ENCODE assay signal across 11 mouse cellular contexts in genomic region chr2:115857123-115858080, GRCm38 (mm10).
A peak's percentile ranks its signal among the peaks of the same experiment; 100 is the strongest.
DNase-seq lines count a peak whose midpoint lies in the region; ATAC-seq and TF ChIP-seq lines count a peak whose summit lies in the region.
"Had no signal": no experiment of that assay in that cellular context is flagged by ENCODE, and none has a peak within 500 bp of the region (broad histone marks: within the 10 kb centered on the region; RNA-seq: fewer than 3 reads in every experiment).

No protein-coding gene starts in this region.

- H3K4me2 ChIP-seq in heart, embryonic 16.5 days (ENCODE audit: low read depth, low read length) = no peak overlapping the region
- peak overlapping the region; percentile 31 for H3K4me2 ChIP-seq in forebrain, embryonic 16.5 days (ENCODE audit: low read length)
- no peak overlapping the region for H3K4me2 ChIP-seq in midbrain, postnatal 0 days (ENCODE audit: low read depth, low read length, poor library complexity, severe bottlenecking)

- peak overlapping the region; percentile 27 for H3K27ac ChIP-seq in heart, embryonic 16.5 days (ENCODE audit: low read length)
- peak overlapping the region; percentile 84 for H3K27ac ChIP-seq in forebrain, embryonic 16.5 days (ENCODE audit: low read length)
- H3K27ac ChIP-seq in midbrain, postnatal 0 days (ENCODE audit: low read depth, low read length) = peak overlapping the region; percentile 52; the same call in 1 of the 2 replicates

- intact Hi-C loops in heart, postnatal 25 days (cut with DNase I) = loop anchor here (2.0 kb wide), 1 partner anchor 341 kb away; no protein-coding TSS in a partner anchor

- peaks cover 23% of the 10 kb centered on the region for H3K4me1 ChIP-seq in heart, embryonic 16.5 days (ENCODE audit: control insufficient read depth, insufficient read depth, low read length)
- peaks cover 60% of the 10 kb centered on the region for H3K4me1 ChIP-seq in forebrain, embryonic 16.5 days (replicated peaks; ENCODE audit: control insufficient read depth, insufficient read depth, low read length)
- H3K4me1 ChIP-seq in midbrain, postnatal 0 days (ENCODE audit: insufficient read depth, low read length) = peaks cover 2% of the 10 kb centered on the region; the same call in 1 of the 2 replicates

- DNase-seq in heart, postnatal 25 days (ENCODE audit: low spot score) = no peak
- DNase-seq in brain, embryonic 18.5 days (ENCODE audit: low read depth, low spot score) = peak; percentile 34
- no peak for DNase-seq in midbrain, postnatal 0 days (ENCODE audit: low spot score)
- no peak for DNase-seq in spleen, postnatal 36 days (ENCODE audit: low spot score in 2 of 2)
- no peak for DNase-seq in thymus, postnatal 25 days
- DNase-seq: adrenal gland, adult 8-10 months; gastrocnemius, postnatal 25 days had no signal

- WGBS in heart, embryonic 16.5 days = 50% methylated on average over 11 of the region's 11 CpGs
- under 1% methylated on average over 11 of the region's 11 CpGs for WGBS in forebrain, embryonic 16.5 days
- WGBS in midbrain, postnatal 0 days = 20% methylated on average over 11 of the region's 11 CpGs

- no peak overlapping the region for H3K9ac ChIP-seq in heart, embryonic 16.5 days (ENCODE audit: low read length)
- H3K9ac ChIP-seq in forebrain, embryonic 16.5 days (replicated peaks; ENCODE audit: low read depth, low read length) = peak overlapping the region; percentile 60
- H3K9ac ChIP-seq in midbrain, postnatal 0 days (replicated peaks; ENCODE audit: low read length, poor library complexity, severe bottlenecking) = no peak overlapping the region

- no peak overlapping the region for H3K4me3 ChIP-seq in heart, embryonic 16.5 days (ENCODE audit: low read length)
- H3K4me3 ChIP-seq in forebrain, embryonic 16.5 days (replicated peaks; ENCODE audit: low read length) = peak overlapping the region; percentile 26
- H3K4me3 ChIP-seq in midbrain, postnatal 0 days (ENCODE audit: low read depth, low read length) = no peak overlapping the region

- TF ChIP-seq CTCF in midbrain, postnatal 0 days (IDR thresholded peaks at IDR 0.05) = no peak

- no peaks in the 10 kb centered on the region for H3K9me3 ChIP-seq in heart, embryonic 16.5 days (replicated peaks; ENCODE audit: control insufficient read depth, low read length)
- H3K9me3 ChIP-seq in forebrain, embryonic 16.5 days (ENCODE audit: control insufficient read depth, low read length) = no peaks in the 10 kb centered on the region
- H3K9me3 ChIP-seq in midbrain, postnatal 0 days (ENCODE audit: low read length) = no peaks in the 10 kb centered on the region

- no peaks in the 10 kb centered on the region for H3K36me3 ChIP-seq in heart, embryonic 16.5 days (ENCODE audit: control insufficient read depth, insufficient read depth)
- no peaks in the 10 kb centered on the region for H3K36me3 ChIP-seq in forebrain, embryonic 16.5 days (ENCODE audit: control insufficient read depth, insufficient read depth)
- no peaks in the 10 kb centered on the region for H3K36me3 ChIP-seq in midbrain, postnatal 0 days (ENCODE audit: insufficient read depth, low read length)

- peaks cover 15% of the 10 kb centered on the region for H3K27me3 ChIP-seq in heart, embryonic 16.5 days (ENCODE audit: control insufficient read depth, insufficient read depth, low read length)
- H3K27me3 ChIP-seq in forebrain, embryonic 16.5 days (replicated peaks; ENCODE audit: control insufficient read depth, insufficient read depth, low read length) = no peaks in the 10 kb centered on the region
- peaks cover 26% of the 10 kb centered on the region for H3K27me3 ChIP-seq in midbrain, postnatal 0 days (ENCODE audit: insufficient read depth, low read length)
- H3K27me3 ChIP-seq: CH12.LX had no signal

- ATAC-seq in heart, embryonic 16.5 days (replicated peaks; ENCODE audit: extremely low read depth, insufficient read depth, low FRiP score) = no peak
- no peak for ATAC-seq in forebrain, embryonic 16.5 days
- ATAC-seq in midbrain, postnatal 0 days (ENCODE audit: low FRiP score) = no peak
- no peak for ATAC-seq in megakaryocyte-erythroid progenitor cell, adult 5-6 weeks (replicated peaks; ENCODE audit: low FRiP score, low TSS enrichment, poor library complexity, severe bottlenecking)

Comparison
In these comparisons a context has a peak if more than half of its experiments do, and no peak if none do; other contexts are left out.
1. H3K27ac ChIP-seq: peak in every context shown above with its lines; median percentile 84 in forebrain, embryonic 16.5 days; 52 in midbrain, postnatal 0 days; 27 in heart, embryonic 16.5 days.